Mouse (Mus musculus) midbrain, embryonic 15.5 days (tissue): ENCODE results near the gene Gm10220. TPM values are rescaled to one million over a fixed set of nuclear protein-coding genes. Genes with fewer than 3 reads are reported as not detected.

Source experiments
- polyA plus RNA-seq: library from polyadenylated mRNA; unstranded; fragments of >200 nt; fragmentation: Nextera tagmentation; extraction: Ambion mirVana; gene quantifications from 2 replicates; pipeline ENCODE4 v1.2.1, GENCODE M21; 2015

The Gm10220 gene
- polyA plus RNA-seq, 1 experiment from 2014 or later, result 0.15 TPM

Other genes starting within 250 kb of the Gm10220 start
- 0.08 and 0.09 TPM in 2 replicates for gene Gm21663, start 179.0 kb downstream of the Gm10220 start, polyA plus RNA-seq
- 0.12 and 0.27 TPM in 2 replicates for gene Gm21671, start 167.0 kb downstream of the Gm10220 start, polyA plus RNA-seq
- 0.11 and 0.14 TPM in 2 replicates for gene Gm21680, start 148.8 kb downstream of the Gm10220 start, polyA plus RNA-seq
- gene Gm21698, start 132.8 kb downstream of the Gm10220 start, polyA plus RNA-seq, result 0.09 and 0.46 TPM in 2 replicates
- gene Gm1979, start 116.6 kb downstream of the Gm10220 start, polyA plus RNA-seq, result 0.18 and 0.70 TPM in 2 replicates
- not detected in 2 replicates for gene Gm5862, start 98.5 kb downstream of the Gm10220 start, polyA plus RNA-seq
- 0.17 and 0.23 TPM in 2 replicates for gene Speer4a, start 81.9 kb downstream of the Gm10220 start, polyA plus RNA-seq
- gene Gm7347, start 62.8 kb downstream of the Gm10220 start, polyA plus RNA-seq, result 0.14 and 0.19 TPM in 2 replicates
- gene Gm10471, start 32.1 kb downstream of the Gm10220 start, polyA plus RNA-seq, result 0.05 TPM in 1 of 2 replicates, not detected in the other
- 0.14 and 0.15 TPM in 2 replicates for gene 5031410I06Rik, start 16.1 kb downstream of the Gm10220 start, polyA plus RNA-seq
- gene Gm7361, start 136.3 kb upstream of the Gm10220 start, polyA plus RNA-seq, result 0.18 and 0.46 TPM in 2 replicates